Mouse (Mus musculus): ENCODE results near the gene Polr2g.

The Polr2g gene

GRCm38 (mm10) chr19:8817001-8817400, 18.6 kb upstream of the Polr2g start:
- DNase-seq = no peak

GRCm38 (mm10) chr19:8815812-8816211, 17.4 kb upstream of the Polr2g start:
- no peak for DNase-seq

GRCm38 (mm10) chr19:8806810-8807209, 8.4 kb upstream of the Polr2g start:
- DNase-seq = no peak

GRCm38 (mm10) chr19:8803879-8804660, 5.7 kb upstream of the Polr2g start:
- no peak for DNase-seq

GRCm38 (mm10) chr19:8803204-8803780, 4.9 kb upstream of the Polr2g start:
- no peak for DNase-seq

- peak; percentile 92 for DNase-seq
Observed at GRCm38 (mm10) chr19:8802130-8802821, 3.9 kb upstream of the Polr2g start, which contains the start of gene Zbtb3. Gene Zbtb3 (plus strand): TSS chr19:8802555.

- no peak for DNase-seq
Observed at GRCm38 (mm10) chr19:8798947-8799315, 554 bp upstream of the Polr2g start.

GRCm38 (mm10) chr19:8790171-8790570, 8.2 kb downstream of the Polr2g start:
- DNase-seq = no peak

- DNase-seq = no peak
Observed at GRCm38 (mm10) chr19:8789171-8789570, 9.2 kb downstream of the Polr2g start.

- no peak for DNase-seq
Observed at GRCm38 (mm10) chr19:8788521-8788920, 9.9 kb downstream of the Polr2g start.

- DNase-seq = peak; percentile 92
Observed at GRCm38 (mm10) chr19:8786008-8786781, 12.2 kb downstream of the Polr2g start, which contains the start of gene Taf6l. Gene Taf6l (minus strand): TSS chr19:8786417.

- DNase-seq = no peak
Observed at GRCm38 (mm10) chr19:8774951-8775421, 23.4 kb downstream of the Polr2g start.

GRCm38 (mm10) chr19:8774086-8774835, 24.1 kb downstream of the Polr2g start, which contains the start of gene Tmem179b:
Gene Tmem179b (minus strand): TSS chr19:8774467.
- peak; percentile 98 for DNase-seq

- DNase-seq = no peak
Observed at GRCm38 (mm10) chr19:8773409-8773808, 25.0 kb downstream of the Polr2g start.

- DNase-seq = no peak
Observed at GRCm38 (mm10) chr19:8772996-8773395, 25.4 kb downstream of the Polr2g start.

- DNase-seq = peak; percentile 88
Observed at GRCm38 (mm10) chr19:8770567-8771270, 27.7 kb downstream of the Polr2g start, which contains the start of gene Tmem223. Gene Tmem223 (plus strand): TSS chr19:8770996.

GRCm38 (mm10) chr19:8765562-8765961, 32.8 kb downstream of the Polr2g start:
- DNase-seq = no peak

- DNase-seq = no peak
Observed at GRCm38 (mm10) chr19:8763276-8763675, 35.1 kb downstream of the Polr2g start.

- DNase-seq = peak; percentile 30
Observed at GRCm38 (mm10) chr19:8760757-8761156, 37.6 kb downstream of the Polr2g start.

GRCm38 (mm10) chr19:8758899-8759298, 39.5 kb downstream of the Polr2g start:
- DNase-seq = no peak

- DNase-seq = peak; percentile 31
Observed at GRCm38 (mm10) chr19:8757471-8757998, 40.8 kb downstream of the Polr2g start.

All from thymus, postnatal 14 days (tissue).